Mouse (Mus musculus) megakaryocyte, embryonic 14.5 days (primary cell): ENCODE results near the gene Abat.

Experiments used
- FLI1 ChIP-seq: IDR thresholded peaks from 2 replicates; pipeline ENCODE4 v1.6.1; 2012; ENCODE audit warnings: low read length, inconsistent platforms, mixed read lengths
- GATA1 ChIP-seq: IDR thresholded peaks from 3 replicates; pipeline ENCODE4 v1.6.1; 2012; ENCODE audit warnings: mixed read lengths, low read length, inconsistent platforms, borderline replicate concordance

DNA sequence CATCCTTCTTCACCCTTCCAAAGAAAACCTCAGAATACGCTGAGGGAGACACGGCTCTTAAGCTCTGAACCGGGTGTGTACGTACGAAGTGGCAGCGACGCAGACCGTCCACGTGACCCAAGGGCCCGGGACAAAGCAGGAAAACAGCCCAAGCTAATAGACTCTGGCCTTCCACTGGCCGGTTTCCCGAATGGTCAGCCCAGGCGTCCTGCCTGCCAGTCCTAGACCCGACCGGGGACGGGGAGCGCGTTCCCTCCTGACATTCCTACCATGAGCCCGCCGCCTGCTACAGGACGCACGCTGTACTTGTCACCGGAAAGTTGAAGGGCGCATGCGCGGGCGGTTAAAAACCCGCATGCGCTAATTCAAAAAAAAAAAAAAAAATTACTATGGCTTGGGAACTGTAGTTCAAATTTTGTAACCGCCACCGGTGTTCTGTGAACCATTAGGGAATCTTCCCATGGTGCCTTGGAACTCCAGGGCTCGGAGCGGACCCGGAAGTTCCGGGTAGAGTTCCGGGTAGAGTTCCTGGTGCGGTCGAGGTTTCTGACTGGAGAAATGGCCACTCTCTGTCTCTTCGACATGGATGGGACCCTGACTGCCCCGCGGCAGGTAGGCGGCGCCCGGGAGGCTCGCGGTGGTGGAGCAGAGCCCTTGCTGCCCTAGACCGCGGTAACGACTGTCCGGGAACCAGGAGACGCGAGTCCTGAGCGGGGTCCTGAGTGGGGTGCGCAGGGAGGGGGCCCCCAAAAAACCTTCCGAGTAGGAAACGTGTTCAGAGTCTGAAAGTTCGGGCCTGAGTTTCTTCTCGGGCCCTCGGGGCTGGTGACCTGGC lies 124.2 kb downstream of the Abat start, which contains the start of the genes Pmm2 and Tmem186:
- TF ChIP-seq GATA1 (no peak), FLI1 (no peak)
